Mouse (Mus musculus) midbrain, embryonic 13.5 days (tissue): ENCODE results near the gene Kremen1. TPM values are rescaled to one million over a fixed set of nuclear protein-coding genes. Genes with fewer than 3 reads are reported as not detected.

Experiments used
- ATAC-seq: fragments of 200-750 bp; cut with Nextera tagmentation; 2 replicates; pipeline ENCODE4 v1.8.0; 2017; ENCODE audit warnings: mild to moderate bottlenecking, moderate TSS enrichment, moderate library complexity
- H3K27ac ChIP-seq: fragments of 300-500 bp; sonication (generic); 2 replicates; pipeline ENCODE4 v1.5.1; 2015; ENCODE audit warnings: inconsistent platforms, mild to moderate bottlenecking, moderate library complexity
- H3K27me3 ChIP-seq: fragments of 300-500 bp; sonication (generic); 2 replicates; pipeline ENCODE4 v1.6.1; 2015; ENCODE audit warnings: mild to moderate bottlenecking, inconsistent platforms
- H3K36me3 ChIP-seq: fragments of 300-500 bp; sonication (generic); 2 replicates; pipeline ENCODE4 v1.6.1; 2015; ENCODE audit warnings: mild to moderate bottlenecking, inconsistent platforms
- H3K4me1 ChIP-seq: fragments of 300-500 bp; sonication (generic); replicated peaks from 2 replicates; pipeline ENCODE4 v1.6.1; 2015; ENCODE audit warnings: inconsistent platforms
- H3K4me2 ChIP-seq: fragments of 300-500 bp; sonication (generic); replicated peaks from 2 replicates; pipeline ENCODE4 v1.6.1; 2015; ENCODE audit warnings: moderate library complexity, mild to moderate bottlenecking, inconsistent platforms
- H3K4me3 ChIP-seq: fragments of 300-500 bp; sonication (generic); replicated peaks from 2 replicates; pipeline ENCODE4 v1.5.1; 2015; ENCODE audit warnings: mild to moderate bottlenecking, inconsistent platforms
- H3K9ac ChIP-seq: fragments of 300-500 bp; sonication (generic); replicated peaks from 2 replicates; pipeline ENCODE4 v1.6.1; 2015; ENCODE audit warnings: mild to moderate bottlenecking, inconsistent platforms
- H3K9me3 ChIP-seq: fragments of 300-500 bp; sonication (generic); 2 replicates; pipeline ENCODE4 v1.6.1; 2016; ENCODE audit warnings: mild to moderate bottlenecking, inconsistent platforms
- WGBS: fragments of 180-500 bp; shearing (Covaris S2); methylation state at CpG from one replicate; pipeline ENCODE4 v1.1.7; 2015; 5-methylcytosine and 5-hydroxymethylcytosine counted together
- polyA plus RNA-seq: library from polyadenylated mRNA; unstranded; fragments of >200 nt; fragmentation: Nextera tagmentation; extraction: Ambion mirVana; gene quantifications from 2 replicates; pipeline ENCODE4 v1.2.1, GENCODE M21; 2015

Kremen1 gene
- polyA plus RNA-seq, 1 experiment from 2014 or later = 7.5 TPM

- Histone ChIP-seq H3K4me3 (peak overlapping the region; percentile 81), H3K27ac (no peak overlapping the region), H3K36me3 (no peaks in the 10 kb centered on the region), H3K4me1 (peaks cover 27% of the 10 kb centered on the region), H3K9me3 (no peaks in the 10 kb centered on the region), H3K27me3 (peaks cover 17% of the 10 kb centered on the region), H3K4me2 (peak overlapping the region; percentile 81), H3K9ac (no peak overlapping the region)
- ATAC-seq = no peak
- WGBS = 64% methylated on average over 10 of the region's 10 CpGs
These were observed 1.3 kb downstream of the Kremen1 start for GRCm38 (mm10) chr11:5259944-5260598.

GRCm38 (mm10) chr11:5258036-5258435 is 3.3 kb downstream of the Kremen1 start:
- ATAC-seq = no peak
- no peak overlapping the region for H3K9ac ChIP-seq
- 94% methylated on average over 6 of the region's 6 CpGs for WGBS
- H3K4me2 ChIP-seq = no peak overlapping the region
- no peak overlapping the region for H3K27ac ChIP-seq
- peaks cover 9% of the 10 kb centered on the region; the same call in 1 of the 2 replicates for H3K27me3 ChIP-seq
- H3K36me3 ChIP-seq = no peaks in the 10 kb centered on the region
- H3K4me1 ChIP-seq = peaks cover 30% of the 10 kb centered on the region
- no peak overlapping the region for H3K4me3 ChIP-seq
- H3K9me3 ChIP-seq = no peaks in the 10 kb centered on the region

GRCm38 (mm10) chr11:5257151-5257862 is 4.1 kb downstream of the Kremen1 start:
- no peak overlapping the region for H3K4me2 ChIP-seq
- ATAC-seq = no peak
- peaks cover 30% of the 10 kb centered on the region for H3K4me1 ChIP-seq
- H3K4me3 ChIP-seq = no peak overlapping the region
- H3K9ac ChIP-seq = no peak overlapping the region
- 0 out of 2 replicates have a peak, but pooled peaks cover 7% of the 10 kb centered on the region for H3K27me3 ChIP-seq
- H3K27ac ChIP-seq = no peak overlapping the region
- no peaks in the 10 kb centered on the region for H3K9me3 ChIP-seq
- H3K36me3 ChIP-seq = no peaks in the 10 kb centered on the region
- 84% methylated on average over 13 of the region's 13 CpGs for WGBS

GRCm38 (mm10) chr11:5255509-5256014 is 5.8 kb downstream of the Kremen1 start:
- Histone ChIP-seq H3K9ac (no peak overlapping the region), H3K27ac (no peak overlapping the region; the same call in 1 of the 2 replicates), H3K27me3 (0 out of 2 replicates have a peak, but pooled peaks cover 7% of the 10 kb centered on the region), H3K4me2 (no peak overlapping the region), H3K4me3 (no peak overlapping the region), H3K4me1 (peaks cover 34% of the 10 kb centered on the region), H3K36me3 (no peaks in the 10 kb centered on the region), H3K9me3 (no peaks in the 10 kb centered on the region)
- 34% methylated on average over 9 of the region's 9 CpGs for WGBS
- no peak for ATAC-seq

GRCm38 (mm10) chr11:5254016-5254415 is 7.3 kb downstream of the Kremen1 start:
- Histone ChIP-seq H3K4me3 (no peak overlapping the region), H3K27me3 (no peaks in the 10 kb centered on the region), H3K9me3 (no peaks in the 10 kb centered on the region), H3K27ac (no peak overlapping the region), H3K9ac (no peak overlapping the region), H3K4me1 (peaks cover 31% of the 10 kb centered on the region), H3K4me2 (no peak overlapping the region), H3K36me3 (no peaks in the 10 kb centered on the region)
- 94% methylated on average over 2 of the region's 2 CpGs for WGBS
- ATAC-seq = no peak

DNA sequence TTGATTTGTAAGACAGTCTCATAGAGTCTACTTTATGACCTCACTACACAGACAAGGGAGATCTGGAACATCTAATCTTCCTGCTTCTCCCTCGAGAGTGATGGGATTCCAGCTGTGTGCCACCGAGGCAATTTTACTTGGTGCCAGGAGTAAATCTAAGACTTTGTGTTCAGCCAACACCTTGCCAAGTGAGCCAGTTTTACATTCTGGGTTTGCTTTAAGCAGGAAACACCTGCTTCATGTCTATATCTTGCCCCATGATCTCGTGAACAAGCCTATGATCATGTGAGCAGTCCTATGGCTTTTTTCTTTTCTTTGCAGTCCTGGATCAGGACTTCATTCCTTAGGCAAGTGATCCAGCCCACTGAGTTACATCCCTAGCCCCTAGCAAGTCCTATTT is 7.8 kb downstream of the Kremen1 start:
- no peak overlapping the region for H3K27ac ChIP-seq
- WGBS = 71% methylated on average over 3 of the region's 3 CpGs

GRCm38 (mm10) chr11:5252727-5253126 is 8.6 kb downstream of the Kremen1 start:
- Histone ChIP-seq H3K4me1 (peaks cover 38% of the 10 kb centered on the region), H3K4me2 (no peak overlapping the region), H3K9ac (no peak overlapping the region), H3K27me3 (no peaks in the 10 kb centered on the region), H3K9me3 (no peaks in the 10 kb centered on the region), H3K4me3 (no peak overlapping the region), H3K36me3 (no peaks in the 10 kb centered on the region), H3K27ac (no peak overlapping the region)
- 80% methylated on average over 8 of the region's 8 CpGs for WGBS
- no peak for ATAC-seq

More for the DNA sequence above, 7.8 kb downstream of the Kremen1 start:
- Histone ChIP-seq H3K27me3 (no peaks in the 10 kb centered on the region), H3K9me3 (no peaks in the 10 kb centered on the region), H3K9ac (no peak overlapping the region), H3K36me3 (no peaks in the 10 kb centered on the region), H3K4me1 (peaks cover 32% of the 10 kb centered on the region), H3K4me3 (no peak overlapping the region), H3K4me2 (no peak overlapping the region)
- ATAC-seq = no peak

DNA sequence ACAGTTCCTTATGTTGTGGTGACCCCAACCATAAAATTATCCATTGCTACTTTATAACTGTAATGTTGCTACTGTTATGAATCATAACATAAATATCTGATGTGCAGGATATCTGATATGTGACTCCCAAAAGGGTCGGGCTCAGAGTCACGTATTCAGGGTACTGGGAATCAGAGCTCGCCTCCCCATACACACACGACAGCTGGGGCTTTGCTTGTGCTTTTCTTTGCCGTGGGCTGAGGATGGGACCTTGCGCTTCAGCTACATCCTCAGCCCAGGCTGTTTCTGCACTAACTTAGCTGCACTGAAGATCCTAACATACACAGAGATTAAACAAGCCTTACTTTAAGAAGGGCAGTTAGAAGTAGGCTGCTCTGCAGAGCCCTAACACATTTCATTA is 10.2 kb downstream of the Kremen1 start:
- no peak overlapping the region for H3K27ac ChIP-seq
- no peak for ATAC-seq
- H3K36me3 ChIP-seq = no peaks in the 10 kb centered on the region
- H3K4me2 ChIP-seq = no peak overlapping the region
- H3K27me3 ChIP-seq = no peaks in the 10 kb centered on the region
- WGBS = 64% methylated on average over 6 of the region's 6 CpGs
- peaks cover 27% of the 10 kb centered on the region for H3K4me1 ChIP-seq
- no peak overlapping the region for H3K9ac ChIP-seq
- no peaks in the 10 kb centered on the region for H3K9me3 ChIP-seq
- no peak overlapping the region for H3K4me3 ChIP-seq

DNA sequence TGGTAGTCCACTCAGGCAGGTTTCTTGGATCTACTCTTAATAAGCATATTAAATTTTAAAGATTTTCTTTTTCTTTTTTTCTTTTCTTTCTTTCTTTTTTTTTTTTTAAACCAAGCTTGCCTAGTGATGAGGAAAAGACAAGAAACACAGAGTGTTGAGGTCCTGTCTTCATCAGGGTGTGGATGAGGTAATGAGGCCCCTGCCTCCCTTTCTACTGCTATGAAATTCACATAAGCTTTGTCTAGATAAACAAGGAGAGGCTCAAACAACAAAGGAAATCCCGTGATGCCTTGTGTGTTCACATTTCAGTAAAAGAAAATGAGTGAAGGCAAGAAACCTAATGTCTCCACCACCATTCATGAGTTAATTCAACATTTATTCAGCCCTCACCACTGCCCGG is 13.2 kb downstream of the Kremen1 start:
- Histone ChIP-seq H3K4me3 (no peak overlapping the region), H3K27ac (no peak overlapping the region), H3K36me3 (no peaks in the 10 kb centered on the region), H3K4me1 (peaks cover 28% of the 10 kb centered on the region), H3K9ac (no peak overlapping the region), H3K9me3 (no peaks in the 10 kb centered on the region), H3K27me3 (no peaks in the 10 kb centered on the region), H3K4me2 (no peak overlapping the region)
- no peak for ATAC-seq
- 14% methylated on average over 2 of the region's 2 CpGs for WGBS

- no peaks in the 10 kb centered on the region for H3K9me3 ChIP-seq
- no peak for ATAC-seq
- peaks cover 24% of the 10 kb centered on the region for H3K4me1 ChIP-seq
- H3K9ac ChIP-seq = no peak overlapping the region
- H3K27ac ChIP-seq = no peak overlapping the region
- WGBS = 82% methylated on average over 7 of the region's 7 CpGs
- H3K4me2 ChIP-seq = no peak overlapping the region
- no peak overlapping the region for H3K4me3 ChIP-seq
- H3K27me3 ChIP-seq = no peaks in the 10 kb centered on the region
- no peaks in the 10 kb centered on the region; the same call in 1 of the 2 replicates for H3K36me3 ChIP-seq
These were observed 15.9 kb downstream of the Kremen1 start for GRCm38 (mm10) chr11:5245431-5245830.

GRCm38 (mm10) chr11:5244749-5245130 is 16.6 kb downstream of the Kremen1 start:
- no peaks in the 10 kb centered on the region; the same call in 1 of the 2 replicates for H3K36me3 ChIP-seq
- ATAC-seq = no peak
- H3K4me1 ChIP-seq = peaks cover 31% of the 10 kb centered on the region
- H3K27ac ChIP-seq = no peak overlapping the region
- no peaks in the 10 kb centered on the region for H3K9me3 ChIP-seq
- no peaks in the 10 kb centered on the region for H3K27me3 ChIP-seq
- no peak overlapping the region for H3K4me3 ChIP-seq
- WGBS = 60% methylated on average over 8 of the region's 8 CpGs
- no peak overlapping the region for H3K4me2 ChIP-seq
- H3K9ac ChIP-seq = no peak overlapping the region
